Mouse (Mus musculus): ENCODE results near the gene Acot2.
A peak's percentile ranks its signal among the peaks of the same experiment; 100 is the strongest.
"Not testable (repeated sequence)": the region's sequence is repeated elsewhere in the genome, so short reads cannot be mapped to it uniquely, and the experiment has no call there.

The Acot2 gene

GRCm38 (mm10) chr12:84038241-84038640, 50.6 kb downstream of the Acot2 start, which contains the start of gene Acot4:
Gene Acot4, plus strand, starts transcription at chr12:84038379.
- DNase-seq (ENCODE audit: low read depth, low spot score): not testable (repeated sequence)

DNA sequence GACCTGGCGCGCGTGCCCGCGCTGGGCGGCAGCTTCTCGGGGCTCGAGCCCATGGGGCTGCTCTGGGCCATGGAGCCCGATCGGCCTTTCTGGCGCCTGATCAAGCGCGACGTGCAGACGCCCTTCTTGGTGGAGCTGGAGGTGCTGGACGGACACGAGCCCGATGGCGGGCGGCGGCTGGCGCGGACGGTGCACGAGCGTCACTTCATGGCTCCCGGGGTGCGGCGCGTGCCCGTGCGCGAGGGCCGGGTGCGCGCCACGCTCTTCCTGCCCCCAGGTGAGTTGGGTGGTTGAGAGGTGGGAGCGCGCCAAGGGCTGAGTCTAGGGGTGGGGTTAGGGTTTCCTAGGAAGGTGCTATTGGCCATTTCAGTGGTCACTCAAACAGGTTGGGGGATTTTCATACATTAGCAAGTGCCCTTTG, 51.0 kb downstream of the Acot2 start, which contains the start of gene Gm49366:
Gene Gm49366 (plus strand): TSS at position 245 of the 421 bp plus-strand sequence.
- DNase-seq (ENCODE audit: low read depth, low spot score): peak; percentile 32

DNA sequence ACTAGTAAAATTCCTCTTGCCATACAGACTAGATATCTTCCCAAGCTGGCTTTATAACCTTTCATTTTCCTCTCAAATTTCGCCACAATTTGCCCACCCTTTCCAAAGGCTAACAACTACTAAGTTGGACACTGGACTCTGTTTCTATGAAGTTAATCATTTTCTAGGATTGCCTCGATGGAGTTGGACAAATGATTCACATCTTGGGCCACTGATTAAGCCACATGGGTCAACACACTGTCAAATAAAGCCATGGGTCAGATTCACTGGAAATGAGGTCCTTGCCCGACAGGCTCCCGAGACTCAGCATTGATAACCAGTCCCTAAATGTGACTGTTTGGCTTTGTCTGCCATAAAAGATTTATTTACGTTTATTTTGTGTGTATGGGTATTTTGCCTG, 54.6 kb downstream of the Acot2 start:
- DNase-seq (ENCODE audit: low read depth, low spot score): no peak

Measured in retina, postnatal 7 days (tissue).